Mouse (Mus musculus): ENCODE results near the gene 9330161L09Rik.
"Not testable (repeated sequence)": the region's sequence is repeated elsewhere in the genome, so short reads cannot be mapped to it uniquely, and the experiment has no call there.

The 9330161L09Rik gene

GRCm38 (mm10) chr12:103407720-103408119 is at the start of gene 9330161L09Rik:
9330161L09Rik (minus strand) TSS chr12:103407820.
- DNase-seq (ENCODE audit: low read depth, low spot score) = no peak

GRCm38 (mm10) chr12:103457140-103457539 is 49.5 kb upstream of the 9330161L09Rik start, which contains the start of gene Ifi27l2b:
Ifi27l2b (minus strand) TSS chr12:103457223.
- DNase-seq (ENCODE audit: low read depth, low spot score) = no peak

- not testable (repeated sequence) for DNase-seq (ENCODE audit: low read depth, low spot score)
Measured at GRCm38 (mm10) chr12:103456727-103457126, 49.1 kb upstream of the 9330161L09Rik start.

GRCm38 (mm10) chr12:103453361-103453760 is 45.7 kb upstream of the 9330161L09Rik start:
- no peak for DNase-seq (ENCODE audit: low read depth, low spot score)

GRCm38 (mm10) chr12:103445060-103445459 is 37.4 kb upstream of the 9330161L09Rik start:
- no peak for DNase-seq (ENCODE audit: low read depth, low spot score)

- DNase-seq (ENCODE audit: low read depth, low spot score) = not testable (repeated sequence)
Measured at GRCm38 (mm10) chr12:103444261-103444660, 36.6 kb upstream of the 9330161L09Rik start.

GRCm38 (mm10) chr12:103443524-103443923 is 35.9 kb upstream of the 9330161L09Rik start, which contains the start of gene Ifi27l2a:
Ifi27l2a (minus strand) TSS chr12:103443680.
- DNase-seq (ENCODE audit: low read depth, low spot score) = no peak

GRCm38 (mm10) chr12:103437601-103438000 is 30.0 kb upstream of the 9330161L09Rik start:
- DNase-seq (ENCODE audit: low read depth, low spot score) = no peak

GRCm38 (mm10) chr12:103434861-103435260 is 27.2 kb upstream of the 9330161L09Rik start:
- no peak for DNase-seq (ENCODE audit: low read depth, low spot score)

- peak; percentile 16 for DNase-seq (ENCODE audit: low read depth, low spot score)
Measured at GRCm38 (mm10) chr12:103433986-103434731, 26.5 kb upstream of the 9330161L09Rik start, which contains the start of gene Ifi27. Ifi27 (plus strand) TSS chr12:103434211.

- DNase-seq (ENCODE audit: low read depth, low spot score) = no peak
Measured at GRCm38 (mm10) chr12:103433430-103433829, 25.8 kb upstream of the 9330161L09Rik start.

GRCm38 (mm10) chr12:103426710-103427109 is 19.1 kb upstream of the 9330161L09Rik start:
- DNase-seq (ENCODE audit: low read depth, low spot score) = no peak

- peak; percentile 97 for DNase-seq (ENCODE audit: low read depth, low spot score)
Measured at GRCm38 (mm10) chr12:103425729-103426470, 18.3 kb upstream of the 9330161L09Rik start, which contains the start of gene Ddx24. Ddx24 (minus strand) TSS chr12:103425830.

GRCm38 (mm10) chr12:103425016-103425728 is 17.6 kb upstream of the 9330161L09Rik start:
- DNase-seq (ENCODE audit: low read depth, low spot score) = no peak

GRCm38 (mm10) chr12:103408144-103408543 is 524 bp upstream of the 9330161L09Rik start:
- DNase-seq (ENCODE audit: low read depth, low spot score) = no peak

- no peak for DNase-seq (ENCODE audit: low read depth, low spot score)
Measured at GRCm38 (mm10) chr12:103404131-103404530, 3.5 kb downstream of the 9330161L09Rik start.

- no peak for DNase-seq (ENCODE audit: low read depth, low spot score)
Measured at GRCm38 (mm10) chr12:103396751-103397150, 10.9 kb downstream of the 9330161L09Rik start.

GRCm38 (mm10) chr12:103395486-103396275 is 11.9 kb downstream of the 9330161L09Rik start:
- DNase-seq (ENCODE audit: low read depth, low spot score) = no peak

- DNase-seq (ENCODE audit: low read depth, low spot score) = no peak
Measured at GRCm38 (mm10) chr12:103393528-103393927, 14.1 kb downstream of the 9330161L09Rik start.

GRCm38 (mm10) chr12:103391098-103391497 is 16.5 kb downstream of the 9330161L09Rik start:
- no peak for DNase-seq (ENCODE audit: low read depth, low spot score)

- DNase-seq (ENCODE audit: low read depth, low spot score) = no peak
Measured at GRCm38 (mm10) chr12:103389982-103390381, 17.6 kb downstream of the 9330161L09Rik start.
